Mouse (Mus musculus) frontal cortex, postnatal 14 days (tissue): ENCODE measurements around the gene Pirt.

Experiments
- DNase-seq, 2 experiments: peaks; one replicate each; pipeline ENCODE4 v3.0.0; 2022; ENCODE audit warnings: low spot score in 2 of 2

Pirt gene

DNA sequence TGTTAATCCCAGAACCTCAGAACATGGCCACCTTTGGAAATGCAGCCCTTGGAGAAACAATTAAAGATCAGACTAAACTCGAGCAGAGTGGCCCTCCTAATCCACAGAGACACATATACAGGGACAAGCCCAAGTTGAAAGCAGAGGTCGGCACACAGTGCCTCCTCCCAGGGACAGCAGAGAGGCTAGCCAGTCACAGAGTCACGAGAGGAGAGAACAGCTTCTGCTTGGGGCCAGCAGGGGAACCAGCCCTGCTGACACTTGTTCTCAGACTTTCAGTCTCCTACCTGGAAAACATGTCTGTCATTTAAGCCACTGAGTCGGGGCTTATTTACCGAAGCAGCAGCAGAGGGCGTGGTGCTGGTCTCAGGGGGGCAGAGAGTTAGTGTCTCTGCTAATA lies 34.7 kb downstream of the Pirt start:
- DNase-seq = no peak

DNA sequence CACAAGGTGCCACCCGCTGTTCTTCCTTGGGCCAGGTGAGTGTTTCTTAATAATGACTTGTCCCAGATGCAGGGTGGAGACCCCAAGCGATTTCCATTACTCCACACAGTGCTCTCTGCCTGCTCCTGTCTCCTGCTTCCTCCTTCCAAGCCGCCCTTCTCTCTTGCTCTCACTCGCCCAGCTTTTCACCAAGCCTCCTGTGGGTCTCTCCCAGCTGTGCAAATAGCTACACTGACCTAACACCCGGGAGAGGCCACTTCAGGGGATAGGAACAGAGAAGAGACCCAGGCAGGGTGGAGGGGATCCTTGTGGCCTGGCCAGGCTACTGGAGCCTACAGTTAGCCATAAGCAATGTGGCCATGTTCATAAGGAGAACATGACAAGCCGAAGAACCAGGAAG lies 35.1 kb downstream of the Pirt start:
- DNase-seq = no peak

DNA sequence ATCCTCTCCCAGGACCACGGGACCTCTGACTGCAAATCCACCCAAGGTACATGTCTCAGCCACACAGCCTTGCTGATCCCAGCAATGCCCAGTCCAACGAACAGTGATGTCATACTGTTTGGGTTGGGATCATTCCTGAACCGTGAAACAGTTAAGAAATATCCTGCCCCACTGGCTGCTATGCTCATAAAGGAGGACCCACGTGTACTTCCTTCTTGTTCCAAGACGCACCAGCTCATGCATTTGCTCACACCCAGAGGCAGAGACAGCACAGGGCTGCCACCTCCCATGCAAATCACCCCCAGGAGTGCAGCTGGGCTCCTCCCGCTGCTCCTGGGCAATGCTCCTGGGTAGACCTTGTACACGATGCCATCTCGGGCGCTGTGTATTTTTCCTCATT lies 44.5 kb downstream of the Pirt start, which contains the start of gene Tmem238l:
TSS of gene Tmem238l (plus strand) at position 336 of the 400 bp plus-strand sequence.
- no peak for DNase-seq

DNA sequence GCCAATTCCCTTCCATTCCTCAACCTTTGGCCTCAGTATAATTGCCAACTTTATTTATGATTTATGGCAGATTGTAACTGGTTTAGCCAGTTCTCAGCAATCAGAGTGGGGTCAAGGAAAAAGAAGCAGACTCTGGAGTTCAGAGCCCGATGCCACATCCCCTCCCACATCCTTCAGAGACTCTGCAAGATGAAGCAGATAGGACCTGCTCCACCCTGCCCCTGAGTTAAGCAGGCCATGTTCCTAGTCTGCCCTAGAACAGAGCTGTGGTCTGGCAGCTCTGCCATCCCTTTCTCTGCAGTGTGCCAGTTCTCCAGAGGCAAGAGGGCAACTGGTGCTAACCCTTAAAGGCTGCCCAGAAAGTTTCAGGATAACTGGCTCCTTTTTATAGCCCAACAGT lies 49.0 kb downstream of the Pirt start:
- DNase-seq = no peak

DNA sequence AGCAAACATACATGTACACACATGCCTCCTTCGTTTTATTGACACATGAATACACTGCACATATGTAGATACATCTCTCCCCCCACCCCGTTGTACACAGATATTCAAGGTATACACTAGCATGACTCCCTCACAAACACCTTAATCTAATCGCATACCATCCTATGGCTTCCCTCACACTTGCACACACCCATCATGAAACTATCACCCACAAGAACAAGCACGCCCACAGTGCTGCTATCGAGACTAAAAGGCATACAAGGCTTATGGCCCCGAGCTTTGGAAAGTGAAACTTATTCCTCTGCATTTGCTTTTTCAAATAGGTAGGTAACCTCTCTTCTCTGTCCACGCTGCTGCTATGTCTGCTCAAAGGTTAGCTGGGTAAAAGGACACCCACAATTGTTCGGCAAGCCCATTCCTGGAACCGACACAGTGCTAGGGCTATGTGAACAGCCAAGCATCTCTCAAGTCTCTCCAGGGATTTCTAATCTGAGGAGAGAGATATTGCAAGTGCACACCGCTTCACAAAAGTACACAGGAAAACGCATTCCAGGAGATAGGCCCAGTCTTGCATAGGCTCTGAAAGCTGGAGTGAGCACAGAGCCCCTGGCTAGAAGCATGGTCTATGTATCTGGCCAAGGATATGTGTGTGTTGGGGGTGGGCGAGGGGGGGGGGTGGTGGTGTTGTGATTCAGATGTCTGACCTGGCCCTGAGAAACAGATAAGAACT lies 49.8 kb downstream of the Pirt start:
- DNase-seq = no peak

DNA sequence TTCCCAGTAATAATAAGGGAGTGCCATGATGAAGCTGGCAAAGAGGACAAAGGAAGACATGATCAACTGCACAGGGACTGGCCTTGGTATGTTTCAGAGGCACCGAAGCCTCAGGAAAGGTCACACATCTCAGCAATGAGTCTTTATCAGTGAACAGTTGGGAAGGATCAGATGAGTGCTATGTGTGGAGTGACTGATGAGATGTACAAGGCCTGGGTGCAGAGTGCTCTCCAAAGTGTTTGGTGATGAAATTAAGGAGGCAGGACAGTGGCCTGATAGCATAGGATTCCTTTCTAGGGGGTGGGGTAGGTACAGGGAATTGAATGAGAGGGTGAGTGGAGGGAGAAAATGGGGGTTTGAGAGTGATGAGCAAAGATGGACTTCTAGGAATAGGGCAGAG lies 51.7 kb downstream of the Pirt start:
- no peak for DNase-seq

DNA sequence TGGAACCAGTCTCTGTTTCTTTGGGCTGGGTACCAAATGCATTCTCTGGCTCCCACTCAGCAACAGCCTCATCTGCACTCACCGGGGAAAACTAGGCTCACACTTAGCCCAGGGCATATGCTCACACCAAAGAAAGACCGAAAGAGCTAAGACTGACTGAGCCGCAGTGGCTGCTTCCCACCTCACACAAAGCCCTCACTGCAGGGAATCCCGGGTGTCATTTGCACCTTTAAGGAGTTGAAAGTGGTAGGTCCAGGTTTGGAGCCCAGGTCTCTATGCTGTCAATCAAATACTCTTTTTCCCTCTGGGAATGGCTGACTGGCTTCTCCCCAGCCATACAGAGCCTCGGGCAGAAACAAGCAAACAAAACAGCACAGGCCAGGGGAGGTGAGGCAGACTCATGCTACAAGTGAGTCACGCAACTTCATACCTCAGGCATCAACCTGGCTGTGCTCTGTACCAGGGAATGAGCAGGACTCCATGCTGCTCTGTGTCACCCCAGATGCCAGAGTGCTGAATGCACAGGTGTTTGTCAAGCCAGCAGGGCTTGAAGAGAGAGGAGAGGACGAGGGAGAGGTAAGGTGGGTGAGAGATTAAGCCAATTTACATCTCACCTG lies 54.8 kb downstream of the Pirt start:
- no peak for DNase-seq

DNA sequence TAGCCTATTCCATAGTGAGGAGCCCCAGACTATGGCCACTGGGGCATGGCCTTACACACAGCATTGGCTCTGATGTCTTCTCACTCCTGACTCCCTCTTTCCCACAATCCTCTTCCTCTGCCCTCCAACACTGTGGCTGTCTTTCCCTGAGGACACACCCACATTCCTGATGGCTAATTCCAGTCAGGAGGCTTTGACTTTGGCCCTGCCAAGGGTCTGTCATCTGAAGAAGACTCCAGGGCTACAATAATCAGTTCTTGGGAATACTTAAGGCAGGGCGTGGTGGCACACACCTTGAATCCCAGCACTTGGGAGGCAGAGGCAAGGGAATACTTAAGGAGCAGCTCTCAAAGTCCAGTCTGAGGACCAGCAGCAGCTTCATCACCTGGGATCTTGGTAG lies 56.8 kb downstream of the Pirt start:
- no peak for DNase-seq

DNA sequence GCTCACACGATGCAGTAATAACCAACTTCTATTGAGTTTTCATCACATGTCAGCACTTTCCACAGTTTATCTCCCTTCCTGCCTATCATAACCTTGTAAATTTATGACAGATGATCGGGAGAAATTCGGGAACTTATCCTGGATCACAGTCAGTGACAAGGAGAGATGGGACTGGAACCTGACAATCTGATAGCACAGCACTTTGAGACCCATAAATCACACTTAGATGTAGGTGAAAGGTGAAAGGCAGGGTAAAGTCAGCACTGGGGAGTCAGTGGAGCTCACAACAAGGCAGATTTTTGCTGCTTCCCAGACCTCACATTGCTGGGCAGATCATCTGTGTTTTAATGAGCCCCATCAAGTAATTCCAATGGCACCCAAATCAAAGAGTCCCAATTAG lies 61.7 kb downstream of the Pirt start:
- no peak for DNase-seq

DNA sequence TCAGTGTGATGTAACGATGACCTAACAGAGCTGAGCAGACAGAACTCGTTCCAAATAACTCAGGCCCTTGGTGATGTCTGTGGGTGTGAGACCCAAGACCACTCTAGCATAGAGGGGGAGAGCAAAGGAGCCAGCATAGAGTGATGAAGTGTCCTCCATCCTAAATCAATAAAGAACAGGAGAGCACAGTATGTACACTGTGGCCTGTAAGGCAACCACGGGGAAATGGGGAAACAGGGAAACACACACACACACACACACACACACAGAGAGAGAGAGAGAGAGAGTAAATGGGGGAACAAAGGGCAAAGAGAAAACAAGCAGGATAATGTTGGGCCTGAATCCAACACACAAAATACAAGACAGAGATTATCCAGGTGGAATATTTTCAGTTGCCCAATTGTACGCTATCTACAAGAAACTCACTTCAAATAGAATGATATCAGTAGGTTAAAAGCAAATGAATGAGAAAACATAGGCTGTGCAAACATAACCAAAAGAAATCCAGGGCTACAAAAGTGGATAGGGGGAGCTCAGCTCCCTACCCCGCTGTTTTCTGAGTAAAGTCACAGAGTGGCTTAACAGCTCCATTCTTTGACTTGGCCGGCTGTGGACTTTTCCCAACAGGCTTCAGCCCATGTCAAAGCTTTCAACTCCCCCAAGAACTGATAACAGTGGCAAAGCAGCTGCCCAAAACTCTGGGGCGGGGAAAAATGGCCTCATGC lies 64.0 kb downstream of the Pirt start:
- no peak for DNase-seq
